Mouse (Mus musculus): ENCODE measurements at regions not wholly inside any gene's neighbourhood (a gene's known extent, or its start where the extent isn't known, plus 50 kb on each side); places are given as distances from the start of the nearest gene placed in this dataset.
A peak's percentile ranks its signal among the peaks of the same experiment; 100 is the strongest.

GRCm38 (mm10) chr15:67408871-67409559 is 908.3 kb upstream of the Lrrc6 start:
- Histone ChIP-seq H3K27ac (replicated peaks; ENCODE audit: low read depth, low read length) (no peak overlapping the region), H3K4me3 (replicated peaks; ENCODE audit: low read length) (no peak overlapping the region), H3K4me1 (ENCODE audit: control insufficient read depth, insufficient read depth, low read length) (peaks cover 2% of the 10 kb centered on the region; the same call in 1 of the 2 replicates), H3K4me2 (replicated peaks; ENCODE audit: low read depth, low read length, severe bottlenecking) (no peak overlapping the region), H3K9ac (ENCODE audit: low read depth, low read length, severe bottlenecking) (no peak overlapping the region), H3K36me3 (ENCODE audit: control insufficient read depth, insufficient read depth, low read length) (no peaks in the 10 kb centered on the region), H3K9me3 (ENCODE audit: control insufficient read depth, low read length) (no peaks in the 10 kb centered on the region), H3K27me3 (ENCODE audit: control insufficient read depth, insufficient read depth, low read length) (no peaks in the 10 kb centered on the region)
- no peak for TF ChIP-seq POLR2A (IDR thresholded peaks at IDR 0.05; ENCODE audit: borderline replicate concordance, extremely low read depth, insufficient read depth, insufficient read length)
- DNase-seq (ENCODE audit: low spot score) (no peak), ATAC-seq (ENCODE audit: low FRiP score, low read depth) (no peak)
- 78% methylated on average over 9 of the region's 9 CpGs for WGBS

- Histone ChIP-seq H3K27ac (replicated peaks; ENCODE audit: low read depth, low read length) (no peak overlapping the region), H3K4me1 (ENCODE audit: control insufficient read depth, insufficient read depth, low read length) (peaks cover 2% of the 10 kb centered on the region; the same call in 1 of the 2 replicates), H3K4me3 (replicated peaks; ENCODE audit: low read length) (no peak overlapping the region), H3K4me2 (replicated peaks; ENCODE audit: low read depth, low read length, severe bottlenecking) (no peak overlapping the region), H3K9me3 (ENCODE audit: control insufficient read depth, low read length) (no peaks in the 10 kb centered on the region), H3K36me3 (ENCODE audit: control insufficient read depth, insufficient read depth, low read length) (no peaks in the 10 kb centered on the region), H3K27me3 (ENCODE audit: control insufficient read depth, insufficient read depth, low read length) (no peaks in the 10 kb centered on the region), H3K9ac (ENCODE audit: low read depth, low read length, severe bottlenecking) (no peak overlapping the region)
- DNase-seq (ENCODE audit: low spot score), result no peak
- no peak for TF ChIP-seq POLR2A (IDR thresholded peaks at IDR 0.05; ENCODE audit: borderline replicate concordance, extremely low read depth, insufficient read depth, insufficient read length)
- WGBS, result 81% methylated on average over 2 of the region's 2 CpGs
- no peak for ATAC-seq (ENCODE audit: low FRiP score, low read depth)
These were observed 906.5 kb upstream of the Lrrc6 start for GRCm38 (mm10) chr15:67407244-67407643.

GRCm38 (mm10) chr15:67405523-67405922 is 904.8 kb upstream of the Lrrc6 start:
- Histone ChIP-seq H3K9ac (ENCODE audit: low read depth, low read length, severe bottlenecking) (no peak overlapping the region), H3K4me2 (replicated peaks; ENCODE audit: low read depth, low read length, severe bottlenecking) (no peak overlapping the region), H3K9me3 (ENCODE audit: control insufficient read depth, low read length) (no peaks in the 10 kb centered on the region), H3K36me3 (ENCODE audit: control insufficient read depth, insufficient read depth, low read length) (no peaks in the 10 kb centered on the region), H3K4me1 (ENCODE audit: control insufficient read depth, insufficient read depth, low read length) (peaks cover 2% of the 10 kb centered on the region; the same call in 1 of the 2 replicates), H3K4me3 (replicated peaks; ENCODE audit: low read length) (no peak overlapping the region), H3K27ac (replicated peaks; ENCODE audit: low read depth, low read length) (no peak overlapping the region), H3K27me3 (ENCODE audit: control insufficient read depth, insufficient read depth, low read length) (no peaks in the 10 kb centered on the region)
- ATAC-seq (ENCODE audit: low FRiP score, low read depth), result no peak
- WGBS, result 37% methylated on average over 2 of the region's 2 CpGs
- TF ChIP-seq POLR2A (IDR thresholded peaks at IDR 0.05; ENCODE audit: borderline replicate concordance, extremely low read depth, insufficient read depth, insufficient read length), result no peak
- peak; percentile 10 for DNase-seq (ENCODE audit: low spot score)

GRCm38 (mm10) chr15:67405011-67405410 is 904.3 kb upstream of the Lrrc6 start:
- 63% methylated on average over 2 of the region's 2 CpGs for WGBS
- no peaks in the 10 kb centered on the region for H3K36me3 ChIP-seq (ENCODE audit: control insufficient read depth, insufficient read depth, low read length)
- no peak overlapping the region for H3K27ac ChIP-seq (replicated peaks; ENCODE audit: low read depth, low read length)
- H3K27me3 ChIP-seq (ENCODE audit: control insufficient read depth, insufficient read depth, low read length), result no peaks in the 10 kb centered on the region
- TF ChIP-seq POLR2A (IDR thresholded peaks at IDR 0.05; ENCODE audit: borderline replicate concordance, extremely low read depth, insufficient read depth, insufficient read length), result no peak
- ATAC-seq (ENCODE audit: low FRiP score, low read depth) (peak; percentile 19; the same call in 1 of the 2 replicates), DNase-seq (ENCODE audit: low spot score) (no peak)
- H3K4me3 ChIP-seq (replicated peaks; ENCODE audit: low read length), result no peak overlapping the region
- H3K9me3 ChIP-seq (ENCODE audit: control insufficient read depth, low read length), result no peaks in the 10 kb centered on the region
- H3K4me2 ChIP-seq (replicated peaks; ENCODE audit: low read depth, low read length, severe bottlenecking), result no peak overlapping the region
- H3K9ac ChIP-seq (ENCODE audit: low read depth, low read length, severe bottlenecking), result no peak overlapping the region
- peaks cover 2% of the 10 kb centered on the region; the same call in 1 of the 2 replicates for H3K4me1 ChIP-seq (ENCODE audit: control insufficient read depth, insufficient read depth, low read length)

- H3K36me3 ChIP-seq (ENCODE audit: control insufficient read depth, insufficient read depth, low read length), result no peaks in the 10 kb centered on the region
- no peak overlapping the region for H3K4me3 ChIP-seq (replicated peaks; ENCODE audit: low read length)
- no peak for ATAC-seq (ENCODE audit: low FRiP score, low read depth)
- H3K27ac ChIP-seq (replicated peaks; ENCODE audit: low read depth, low read length), result no peak overlapping the region
- no peak overlapping the region for H3K9ac ChIP-seq (ENCODE audit: low read depth, low read length, severe bottlenecking)
- H3K4me1 ChIP-seq (ENCODE audit: control insufficient read depth, insufficient read depth, low read length), result no peaks in the 10 kb centered on the region; the same call in 1 of the 2 replicates
- no peak overlapping the region for H3K4me2 ChIP-seq (replicated peaks; ENCODE audit: low read depth, low read length, severe bottlenecking)
- H3K9me3 ChIP-seq (ENCODE audit: control insufficient read depth, low read length), result no peaks in the 10 kb centered on the region
- H3K27me3 ChIP-seq (ENCODE audit: control insufficient read depth, insufficient read depth, low read length), result no peaks in the 10 kb centered on the region
- no peak for TF ChIP-seq POLR2A (IDR thresholded peaks at IDR 0.05; ENCODE audit: borderline replicate concordance, extremely low read depth, insufficient read depth, insufficient read length)
- DNase-seq (ENCODE audit: low spot score), result no peak
These were observed 901.6 kb upstream of the Lrrc6 start for GRCm38 (mm10) chr15:67402310-67402709.

Measured in limb, embryonic 14.5 days (tissue).